Mouse (Mus musculus): ENCODE results near the gene Kcnq1. TPM values are rescaled to one million over a fixed set of nuclear protein-coding genes. Genes with fewer than 3 reads are reported as not detected.
A peak's percentile ranks its signal among the peaks of the same experiment; 100 is the strongest.

Kcnq1 gene
- total RNA-seq, 2 experiments from 2014 or later = 0.61 to 1.2 TPM

DNA sequence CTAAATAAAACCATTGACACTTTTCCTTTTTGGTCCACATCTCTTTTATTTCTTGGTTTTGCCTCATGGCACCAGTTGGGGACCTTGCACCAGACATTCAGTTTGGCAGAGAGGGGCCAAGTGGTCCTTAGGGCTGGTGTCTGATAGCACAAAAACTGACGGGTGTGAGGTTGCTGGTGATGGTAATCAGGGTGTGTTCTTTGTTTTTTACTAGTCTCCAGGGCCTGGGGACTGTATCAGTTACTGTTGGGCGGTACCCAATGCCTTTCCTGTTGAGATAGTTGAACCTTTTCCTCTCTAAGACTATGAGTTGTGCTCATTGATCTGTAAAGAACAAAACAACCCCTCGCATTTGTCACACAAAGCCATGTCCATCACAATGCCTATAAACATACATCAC, 61.1 kb downstream of the Kcnq1 start:
- Histone ChIP-seq H3K27ac (no peak overlapping the region), H3K4me3 (no peak overlapping the region)
- no peak for DNase-seq (ENCODE audit: extremely low spot score in 1 of 2, low spot score in 2 of 2)
- intact Hi-C loops (cut with DNase I) = no loop called here
- TF ChIP-seq CTCF (IDR thresholded peaks at IDR 0.05) = no peak

DNA sequence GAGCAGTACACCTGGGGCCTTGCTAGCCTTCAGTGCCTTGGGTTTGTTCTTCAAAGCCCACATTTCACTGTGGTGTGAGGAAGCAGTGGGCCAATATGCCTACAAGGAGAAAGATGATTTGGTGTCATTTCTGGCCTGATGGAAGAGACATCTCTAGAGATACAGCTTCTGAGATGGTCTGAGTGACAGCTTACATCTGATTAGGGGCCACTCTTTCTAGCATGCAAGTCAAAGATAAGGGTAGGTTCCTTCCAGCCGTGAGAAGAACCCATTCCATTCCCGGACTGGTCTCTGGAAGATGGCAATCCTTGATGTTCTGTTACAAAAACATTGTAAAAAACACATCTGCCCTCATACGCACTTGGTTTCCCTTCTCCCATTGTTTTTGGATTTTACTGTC, 63.2 kb downstream of the Kcnq1 start:
- intact Hi-C loops (cut with DNase I) = no loop called here
- Histone ChIP-seq H3K27ac (no peak overlapping the region), H3K4me3 (no peak overlapping the region)
- DNase-seq (ENCODE audit: extremely low spot score in 1 of 2, low spot score in 2 of 2) = no peak
- TF ChIP-seq CTCF (IDR thresholded peaks at IDR 0.05) = no peak

DNA sequence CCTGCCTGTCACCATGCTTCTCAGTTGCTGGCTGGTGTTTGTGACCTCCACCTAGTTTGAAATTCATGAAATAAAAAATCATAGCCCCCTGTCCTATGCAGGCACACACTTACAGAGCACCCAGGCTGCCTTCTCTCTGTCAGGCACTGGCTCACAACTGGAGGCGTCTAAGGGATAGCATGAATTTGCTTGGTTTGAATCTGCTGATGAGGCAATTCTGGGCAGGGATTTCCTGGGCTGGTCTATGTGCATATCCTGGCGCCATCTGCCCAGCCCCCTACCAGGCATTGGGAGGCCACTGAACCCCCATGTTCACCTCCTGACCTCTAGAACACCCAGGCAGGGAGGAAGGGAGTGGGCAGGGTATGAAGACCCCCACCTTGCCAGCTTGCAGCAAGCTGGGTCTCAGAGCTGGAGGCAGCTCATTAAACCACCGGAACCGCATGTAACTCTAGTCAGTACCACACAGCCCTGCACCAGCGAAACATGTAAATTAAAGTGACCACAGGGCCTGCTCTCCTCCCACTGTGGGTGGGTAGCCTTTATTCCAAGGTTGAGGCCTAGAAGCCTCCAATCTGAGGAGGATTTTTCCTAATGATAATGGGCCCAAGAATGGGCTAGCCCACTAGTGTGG, 66.9 kb downstream of the Kcnq1 start:
- intact Hi-C loops (cut with DNase I) = no loop called here
- no peak overlapping the region for H3K4me3 ChIP-seq
- H3K27ac ChIP-seq = no peak overlapping the region
- no peak for DNase-seq (ENCODE audit: extremely low spot score in 1 of 2, low spot score in 2 of 2)
- no peak for TF ChIP-seq CTCF (IDR thresholded peaks at IDR 0.05)

DNA sequence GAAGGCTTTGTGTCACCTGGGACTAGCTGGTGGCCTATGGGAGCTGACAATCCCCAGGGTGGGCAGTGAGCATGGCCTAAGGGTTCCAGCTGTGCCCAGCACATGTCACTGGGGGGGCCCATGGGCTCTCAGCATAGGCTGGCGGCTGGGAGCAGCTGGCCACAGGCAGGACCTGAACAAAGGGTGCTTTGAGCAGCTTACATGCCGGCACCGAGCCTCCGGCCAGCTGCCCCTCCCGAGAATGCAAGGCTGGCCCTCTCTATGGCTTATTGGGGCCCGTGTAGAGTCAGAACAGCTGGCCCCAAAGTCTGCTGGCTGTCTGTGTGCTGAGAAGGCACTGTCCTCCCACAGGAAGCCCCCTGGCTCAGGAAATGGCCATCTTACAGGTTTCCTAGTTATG, 68.5 kb downstream of the Kcnq1 start:
- intact Hi-C loops (cut with DNase I) = no loop called here
- DNase-seq (ENCODE audit: extremely low spot score in 1 of 2, low spot score in 2 of 2) = no peak
- TF ChIP-seq CTCF (IDR thresholded peaks at IDR 0.05) = no peak
- Histone ChIP-seq H3K4me3 (no peak overlapping the region), H3K27ac (no peak overlapping the region)

DNA sequence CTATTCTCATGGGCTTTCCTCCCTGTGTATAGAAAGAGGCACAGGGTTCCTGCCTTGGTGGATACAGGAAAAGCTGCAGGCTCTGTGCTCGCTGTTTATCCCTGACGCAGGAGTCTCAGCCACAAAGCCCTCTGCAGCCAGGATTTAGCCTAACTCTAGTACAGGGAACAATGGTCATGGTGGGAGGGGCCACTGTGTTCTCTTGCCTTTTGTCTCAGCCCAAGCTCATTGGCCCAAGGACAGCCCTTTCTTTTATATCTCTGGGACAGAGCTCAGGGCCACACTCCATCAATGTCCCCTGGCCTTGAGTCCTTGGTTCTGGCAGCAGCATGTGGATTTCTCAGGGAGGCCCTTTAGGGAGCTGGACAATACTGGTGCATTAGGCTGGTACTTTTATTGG, 72.7 kb downstream of the Kcnq1 start:
- intact Hi-C loops (cut with DNase I) = no loop called here
- no peak overlapping the region for H3K4me3 ChIP-seq
- no peak for DNase-seq (ENCODE audit: extremely low spot score in 1 of 2, low spot score in 2 of 2)
- no peak for TF ChIP-seq CTCF (IDR thresholded peaks at IDR 0.05)
- no peak overlapping the region for H3K27ac ChIP-seq

DNA sequence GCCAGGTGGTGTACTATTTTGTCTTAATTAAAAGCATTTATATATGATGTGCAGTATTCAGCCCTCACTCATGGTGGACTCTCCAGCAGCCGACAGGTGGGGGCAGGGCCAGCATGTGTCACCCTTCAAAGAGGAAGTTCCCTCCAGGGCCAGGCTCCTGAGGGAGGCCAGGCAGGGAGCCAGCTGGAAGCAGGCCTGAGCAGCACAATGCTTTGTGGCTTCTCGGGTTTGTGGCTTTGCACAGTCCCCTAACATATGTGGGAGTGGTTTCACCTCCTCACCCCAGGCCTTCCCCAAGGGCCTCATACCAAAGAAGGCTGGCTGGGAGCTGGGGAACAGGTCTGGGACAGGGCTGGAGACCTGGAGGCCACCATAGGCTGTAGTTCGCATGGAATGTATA, 74.6 kb downstream of the Kcnq1 start:
- no peak overlapping the region for H3K4me3 ChIP-seq
- intact Hi-C loops (cut with DNase I) = no loop called here
- no peak for DNase-seq (ENCODE audit: extremely low spot score in 1 of 2, low spot score in 2 of 2)
- H3K27ac ChIP-seq = no peak overlapping the region
- no peak for TF ChIP-seq CTCF (IDR thresholded peaks at IDR 0.05)

DNA sequence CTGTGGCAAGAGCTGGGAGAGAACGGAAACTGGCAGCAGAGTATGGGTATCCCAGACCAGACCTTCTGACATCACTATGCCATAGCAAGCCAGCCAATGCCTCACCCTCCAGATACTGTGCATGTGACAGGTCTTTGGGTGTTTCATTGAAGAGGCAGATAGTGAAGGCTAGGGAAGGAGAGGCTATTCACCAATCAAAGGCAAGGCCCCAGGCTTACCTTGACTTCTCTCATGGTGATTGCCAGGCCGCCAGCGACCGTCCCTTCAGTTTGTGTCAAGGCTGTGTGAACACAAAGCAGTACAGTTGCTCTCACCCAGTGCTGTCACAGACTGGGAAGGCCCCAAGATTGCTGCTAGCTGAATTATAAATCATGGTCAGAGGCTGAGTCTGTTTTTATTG, 75.1 kb downstream of the Kcnq1 start:
- H3K4me3 ChIP-seq = no peak overlapping the region
- no peak for DNase-seq (ENCODE audit: extremely low spot score in 1 of 2, low spot score in 2 of 2)
- TF ChIP-seq CTCF (IDR thresholded peaks at IDR 0.05) = no peak
- intact Hi-C loops (cut with DNase I) = no loop called here
- H3K27ac ChIP-seq = no peak overlapping the region

DNA sequence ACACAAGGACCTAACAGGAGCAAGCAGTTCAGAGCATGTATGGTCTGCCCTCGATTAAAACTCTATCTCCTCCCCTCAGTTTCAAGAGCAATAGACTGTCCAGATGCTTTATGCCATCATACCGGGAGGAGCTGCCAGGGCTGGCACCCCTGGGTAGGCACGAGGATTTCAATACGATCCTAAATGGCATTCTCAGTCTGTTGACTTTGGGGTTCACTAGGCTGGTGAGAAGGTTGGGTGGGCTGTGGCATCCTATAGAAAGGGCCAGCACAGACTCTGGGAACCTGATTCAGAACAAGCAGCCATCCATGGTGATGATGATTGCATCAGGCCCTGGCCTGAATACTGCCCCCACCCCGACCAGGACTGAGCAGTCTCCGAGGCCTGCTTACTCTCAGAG, 79.3 kb downstream of the Kcnq1 start:
- DNase-seq (ENCODE audit: extremely low spot score in 1 of 2, low spot score in 2 of 2) = no peak
- Histone ChIP-seq H3K4me3 (no peak overlapping the region), H3K27ac (no peak overlapping the region)
- intact Hi-C loops (cut with DNase I) = no loop called here
- no peak for TF ChIP-seq CTCF (IDR thresholded peaks at IDR 0.05)

DNA sequence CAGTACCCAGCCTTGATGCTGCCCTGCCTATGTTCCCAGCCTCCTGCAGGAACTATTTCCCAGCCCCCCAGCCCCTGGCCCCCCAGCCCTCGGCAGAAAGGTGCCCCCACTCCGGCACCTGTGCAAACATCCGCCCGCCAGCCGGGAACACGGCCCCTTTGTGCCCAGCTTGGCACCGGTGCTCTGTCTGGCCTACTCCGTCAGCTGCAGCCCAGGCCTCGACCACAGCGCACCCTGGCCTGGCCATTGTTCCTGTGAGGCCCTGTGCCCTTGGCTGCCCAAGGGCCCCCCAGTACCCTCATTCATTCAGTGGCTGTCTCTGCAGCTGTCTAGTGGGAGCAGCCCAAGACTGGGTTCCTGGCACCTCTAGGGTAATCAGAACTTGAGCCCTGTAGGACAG, 80.2 kb downstream of the Kcnq1 start:
- no peak for TF ChIP-seq CTCF (IDR thresholded peaks at IDR 0.05)
- no peak for DNase-seq (ENCODE audit: extremely low spot score in 1 of 2, low spot score in 2 of 2)
- H3K27ac ChIP-seq = no peak overlapping the region
- no peak overlapping the region for H3K4me3 ChIP-seq
- intact Hi-C loops (cut with DNase I) = no loop called here

DNA sequence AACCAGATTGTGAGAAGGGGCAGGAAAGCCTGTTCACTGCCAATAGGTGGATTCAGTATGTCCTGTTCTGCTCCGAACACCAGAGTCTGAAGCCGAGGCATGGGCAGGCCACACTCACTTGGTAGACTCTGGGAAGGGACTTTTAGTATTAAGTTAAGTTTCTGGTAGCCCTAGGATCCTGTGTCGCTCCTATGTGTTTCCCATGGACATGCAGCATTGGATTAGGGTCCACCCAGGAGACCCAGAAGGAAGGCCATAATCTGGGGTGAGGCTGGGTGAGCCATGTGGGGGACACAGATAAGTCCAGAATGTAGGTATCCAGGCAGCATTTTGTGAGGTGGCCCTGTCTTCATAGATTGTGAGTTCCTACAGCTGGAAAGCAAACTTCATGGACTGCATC, 81.0 kb downstream of the Kcnq1 start:
- no peak for DNase-seq (ENCODE audit: extremely low spot score in 1 of 2, low spot score in 2 of 2)
- no peak overlapping the region for H3K27ac ChIP-seq
- intact Hi-C loops (cut with DNase I) = no loop called here
- no peak overlapping the region for H3K4me3 ChIP-seq
- TF ChIP-seq CTCF (IDR thresholded peaks at IDR 0.05) = no peak

DNA sequence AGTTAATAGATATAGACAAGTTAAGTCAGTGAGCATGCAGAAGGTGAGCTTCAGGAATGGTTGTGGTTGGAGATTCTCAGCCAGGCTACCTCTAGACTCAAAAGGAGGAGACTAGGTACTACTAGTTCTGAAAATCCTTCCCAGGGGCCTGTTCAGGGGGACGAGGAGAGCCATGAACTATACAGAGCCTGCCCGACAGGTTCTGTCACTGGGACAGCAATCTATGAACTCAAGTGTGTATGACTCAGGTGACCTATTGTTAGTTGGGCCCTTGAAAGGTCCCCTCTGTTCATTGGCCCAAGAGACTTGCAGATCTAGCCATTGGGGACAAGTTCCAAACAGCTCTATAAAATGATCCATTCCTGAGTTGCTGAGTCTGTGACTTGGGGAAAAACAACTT, 82.4 kb downstream of the Kcnq1 start:
- Histone ChIP-seq H3K4me3 (no peak overlapping the region), H3K27ac (no peak overlapping the region)
- no peak for TF ChIP-seq CTCF (IDR thresholded peaks at IDR 0.05)
- no peak for DNase-seq (ENCODE audit: extremely low spot score in 1 of 2, low spot score in 2 of 2)
- intact Hi-C loops (cut with DNase I) = no loop called here

DNA sequence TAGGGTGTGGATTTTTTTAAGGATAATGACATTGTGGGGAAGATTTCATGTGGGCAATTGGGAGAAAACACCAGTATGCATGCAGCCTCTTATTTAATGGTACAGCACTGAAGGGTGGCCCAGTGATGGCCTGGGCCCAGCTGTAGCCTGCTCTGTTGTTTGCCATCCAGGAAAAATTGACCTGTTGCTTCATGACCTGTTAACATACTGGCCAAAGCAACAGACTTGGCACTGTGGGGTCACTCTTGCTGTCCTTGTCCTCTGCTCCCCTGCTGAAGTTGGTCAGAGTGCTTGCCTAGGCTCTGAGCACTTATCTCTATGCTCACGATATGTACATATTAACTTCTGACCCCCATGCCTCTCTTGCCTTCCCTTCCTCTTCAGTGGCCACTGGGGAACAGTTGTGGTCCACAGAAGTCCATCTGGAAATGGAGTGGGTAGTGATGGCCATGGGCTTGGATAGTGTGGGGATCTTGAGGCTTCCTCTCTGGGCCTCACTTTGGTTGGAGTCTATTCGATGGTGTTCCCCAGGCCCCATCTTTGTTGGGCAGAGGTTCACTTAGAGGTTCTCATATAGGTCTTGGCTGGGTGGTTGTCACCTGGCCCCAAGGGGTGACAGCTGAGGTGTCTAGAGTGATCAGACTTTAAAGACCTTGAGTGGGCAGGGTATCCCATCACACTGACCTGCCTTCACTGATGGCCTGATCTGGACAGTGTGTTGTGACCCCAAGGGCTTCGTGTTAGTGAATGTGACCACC, 84.0 kb downstream of the Kcnq1 start:
- peak in 1 of 2 experiments; percentile 7 for DNase-seq (ENCODE audit: extremely low spot score in 1 of 2, low spot score in 2 of 2)

DNA sequence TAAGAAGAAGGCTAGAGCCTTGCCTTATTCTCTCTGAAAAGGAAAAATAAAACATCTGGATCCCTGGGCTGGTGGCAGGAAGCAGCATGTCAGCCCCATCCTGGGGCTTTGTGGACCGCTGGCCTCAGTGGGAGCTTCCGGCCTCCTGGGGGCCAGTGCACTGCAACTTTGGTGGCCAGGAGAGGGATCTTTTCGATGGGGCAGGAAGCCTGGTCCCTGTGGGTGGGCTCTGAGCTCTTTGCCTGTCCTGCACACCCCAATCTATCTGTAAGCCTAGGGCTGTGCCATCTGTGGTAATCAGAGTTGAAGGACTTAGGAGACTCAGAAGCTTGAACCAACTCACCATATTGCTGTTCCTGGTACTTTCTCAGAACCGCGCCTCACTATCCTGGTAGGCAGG, 84.7 kb downstream of the Kcnq1 start:
- TF ChIP-seq CTCF (IDR thresholded peaks at IDR 0.05) = no peak
- H3K27ac ChIP-seq = no peak overlapping the region
- intact Hi-C loops (cut with DNase I) = no loop called here

More for the DNA sequence above, 84.0 kb downstream of the Kcnq1 start:
- TF ChIP-seq CTCF (IDR thresholded peaks at IDR 0.05) = no peak
- Histone ChIP-seq H3K4me3 (no peak overlapping the region), H3K27ac (no peak overlapping the region)
- intact Hi-C loops (cut with DNase I) = no loop called here

More for the DNA sequence above, 84.7 kb downstream of the Kcnq1 start:
- H3K4me3 ChIP-seq = no peak overlapping the region
- DNase-seq (ENCODE audit: extremely low spot score in 1 of 2, low spot score in 2 of 2) = peak in 1 of 2 experiments; percentile 7

Data from left cerebral cortex, adult 2 months (tissue).